In genomic region chr6:18401066-18401674, GRCm38 (mm10) we compare ENCODE assay signal across 9 mouse cellular contexts.
DNase-seq lines count a peak whose midpoint lies in the region; ATAC-seq and TF ChIP-seq lines count a peak whose summit lies in the region.
"Had no signal": no experiment of that assay in that cellular context is flagged by ENCODE, and none has a peak within 500 bp of the region (broad histone marks: within the 10 kb centered on the region; RNA-seq: fewer than 3 reads in every experiment).

No protein-coding gene starts in this region.

- H3K27ac ChIP-seq in left cerebral cortex, adult 2 months = no peak overlapping the region
- no peak overlapping the region for H3K27ac ChIP-seq in midbrain, embryonic 16.5 days (ENCODE audit: low read length)

- no peak overlapping the region for H3K4me3 ChIP-seq in left cerebral cortex, adult 2 months
- H3K4me3 ChIP-seq in midbrain, embryonic 16.5 days (ENCODE audit: low read depth, low read length) = no peak overlapping the region
- H3K4me3 ChIP-seq: erythroblast, embryonic 14.5 days had no signal

- 0 out of 2 replicates have a peak, but pooled peaks have one; percentile 56 for ATAC-seq in midbrain, embryonic 16.5 days

- H3K9ac ChIP-seq in midbrain, embryonic 16.5 days (ENCODE audit: low read depth, low read length) = no peak overlapping the region

- TF ChIP-seq CTCF in left cerebral cortex, adult 2 months (IDR thresholded peaks at IDR 0.05) = peak; percentile 81

- no peaks in the 10 kb centered on the region for H3K4me1 ChIP-seq in midbrain, embryonic 16.5 days (ENCODE audit: control insufficient read depth, insufficient read depth, low read length)

- peaks cover 43% of the 10 kb centered on the region for H3K36me3 ChIP-seq in midbrain, embryonic 16.5 days (ENCODE audit: control insufficient read depth, insufficient read depth, low read length)

- H3K4me2 ChIP-seq in midbrain, embryonic 16.5 days (ENCODE audit: low read length) = no peak overlapping the region

- no peaks in the 10 kb centered on the region for H3K27me3 ChIP-seq in midbrain, embryonic 16.5 days (ENCODE audit: control insufficient read depth, insufficient read depth, low read depth, low read length)

- intact Hi-C loops in left cerebral cortex, adult 2 months (cut with DNase I) = loop anchor here (2.0 to 5.0 kb wide), 2 partner anchors 111 to 418 kb away; partner anchors contain the start of gene Cttnbp2

- H3K9me3 ChIP-seq in midbrain, embryonic 16.5 days (replicated peaks; ENCODE audit: control insufficient read depth, low read length, poor library complexity, severe bottlenecking) = no peaks in the 10 kb centered on the region

- DNase-seq in cerebellum, postnatal 14 days = peak; percentile 12 to 33
- no peak for DNase-seq in cerebellum, postnatal 25 days
- DNase-seq in left cerebral cortex, adult 2 months (ENCODE audit: extremely low spot score in 1 of 2, low spot score in 2 of 2) = no peak
- DNase-seq in left cerebral cortex, adult 8-10 months (ENCODE audit: low spot score in 2 of 2) = no peak
- peak; percentile 27 for DNase-seq in embryo, embryonic 10 days (ENCODE audit: low spot score)
- DNase-seq in thymus, postnatal 10 days (ENCODE audit: low spot score in 2 of 2) = no peak
- no peak for DNase-seq in adrenal gland, postnatal 25 days

- WGBS in midbrain, embryonic 16.5 days = 81% methylated on average over 1 of the region's 1 CpGs

Comparison
In these comparisons a context has a peak if more than half of its experiments do, and no peak if none do; other contexts are left out.
1. DNase-seq: peak in cerebellum, postnatal 14 days (2 of 2) and embryo, embryonic 10 days (single experiment); none in cerebellum, postnatal 25 days (0 of 2), left cerebral cortex, adult 2 months (0 of 2), left cerebral cortex, adult 8-10 months (0 of 2), thymus, postnatal 10 days (0 of 2) and adrenal gland, postnatal 25 days (single experiment).